Mouse (Mus musculus): Measurements from ENCODE around the gene Rnf26. TPM values are rescaled to one million over a fixed set of nuclear protein-coding genes. Genes with fewer than 3 reads are reported as not detected.

Gene Rnf26
- 35.2 and 38.4 TPM in 2 replicates for polyA plus RNA-seq (2015; fragmentation: Nextera tagmentation; extraction: Ambion mirVana)

GRCm38 (mm10) chr9:44113105-44113789, at the start of gene Rnf26, which contains the start of gene Gm49380:
Gene Rnf26, minus strand, starts transcription at chr9:44113517.
Gene Gm49380, minus strand, starts transcription at chr9:44113500.
- H3K27ac ChIP-seq (replicated peaks) = peak within 1 kb of the TSS; percentile 81
- peaks cover 43% of the 10 kb centered on the region for H3K4me1 ChIP-seq (replicated peaks)
- peak within 1 kb of the TSS; percentile 70 for H3K4me2 ChIP-seq
- WGBS (ENCODE audit: insufficient replicate concordance) = 1% methylated on average over 51 of the region's 51 CpGs
- peak; percentile 92 for ATAC-seq (ENCODE audit: insufficient read depth)
- H3K9me3 ChIP-seq (replicated peaks) = no peaks in the 10 kb centered on the region
- H3K9ac ChIP-seq = peak within 1 kb of the TSS; percentile 90
- peak within 1 kb of the TSS; percentile 74 for H3K4me3 ChIP-seq (replicated peaks)
- H3K27me3 ChIP-seq = no peaks in the 10 kb centered on the region
- peaks cover 23% of the 10 kb centered on the region for H3K36me3 ChIP-seq (replicated peaks)

GRCm38 (mm10) chr9:44159886-44160285, 46.6 kb upstream of the Rnf26 start:
- Histone ChIP-seq H3K4me2 (no peak overlapping the region), H3K4me3 (replicated peaks) (no peak overlapping the region), H3K27ac (replicated peaks) (no peak overlapping the region), H3K9ac (no peak overlapping the region), H3K4me1 (replicated peaks) (no peaks in the 10 kb centered on the region), H3K27me3 (no peaks in the 10 kb centered on the region), H3K36me3 (replicated peaks) (peaks cover 79% of the 10 kb centered on the region), H3K9me3 (replicated peaks) (no peaks in the 10 kb centered on the region)
- ATAC-seq (ENCODE audit: insufficient read depth) = no peak
- WGBS (ENCODE audit: insufficient replicate concordance) = 75% methylated on average over 3 of the region's 3 CpGs

GRCm38 (mm10) chr9:44147290-44147689, 34.0 kb upstream of the Rnf26 start:
- WGBS (ENCODE audit: insufficient replicate concordance) = 60% methylated on average over 3 of the region's 3 CpGs
- peaks cover 53% of the 10 kb centered on the region for H3K36me3 ChIP-seq (replicated peaks)

GRCm38 (mm10) chr9:44144718-44145060, 31.4 kb upstream of the Rnf26 start:
- Histone ChIP-seq H3K4me2 (no peak overlapping the region), H3K9me3 (replicated peaks) (no peaks in the 10 kb centered on the region), H3K27me3 (no peaks in the 10 kb centered on the region), H3K4me3 (replicated peaks) (no peak overlapping the region), H3K4me1 (replicated peaks) (no peaks in the 10 kb centered on the region), H3K27ac (replicated peaks) (no peak overlapping the region), H3K9ac (no peak overlapping the region), H3K36me3 (replicated peaks) (peaks cover 40% of the 10 kb centered on the region)
- ATAC-seq (ENCODE audit: insufficient read depth) = no peak

More at GRCm38 (mm10) chr9:44147290-44147689, 34.0 kb upstream of the Rnf26 start:
- Histone ChIP-seq H3K27me3 (no peaks in the 10 kb centered on the region), H3K4me2 (no peak overlapping the region), H3K9me3 (replicated peaks) (no peaks in the 10 kb centered on the region), H3K9ac (no peak overlapping the region), H3K4me3 (replicated peaks) (no peak overlapping the region), H3K4me1 (replicated peaks) (no peaks in the 10 kb centered on the region), H3K27ac (replicated peaks) (no peak overlapping the region)
- no peak for ATAC-seq (ENCODE audit: insufficient read depth)

GRCm38 (mm10) chr9:44144023-44144717, 30.9 kb upstream of the Rnf26 start:
- ATAC-seq (ENCODE audit: insufficient read depth) = no peak

GRCm38 (mm10) chr9:44143421-44143820, 30.1 kb upstream of the Rnf26 start:
- H3K4me1 ChIP-seq (replicated peaks) = no peaks in the 10 kb centered on the region
- WGBS (ENCODE audit: insufficient replicate concordance) = 81% methylated on average over 5 of the region's 5 CpGs
- ATAC-seq (ENCODE audit: insufficient read depth) = no peak
- no peaks in the 10 kb centered on the region for H3K9me3 ChIP-seq (replicated peaks)
- no peak overlapping the region for H3K9ac ChIP-seq
- no peak overlapping the region for H3K4me2 ChIP-seq
- no peak overlapping the region for H3K27ac ChIP-seq (replicated peaks)
- H3K27me3 ChIP-seq = no peaks in the 10 kb centered on the region
- no peak overlapping the region for H3K4me3 ChIP-seq (replicated peaks)
- H3K36me3 ChIP-seq (replicated peaks) = peaks cover 34% of the 10 kb centered on the region

More at GRCm38 (mm10) chr9:44144023-44144717, 30.9 kb upstream of the Rnf26 start:
- Histone ChIP-seq H3K4me3 (replicated peaks) (no peak overlapping the region), H3K27ac (replicated peaks) (no peak overlapping the region), H3K36me3 (replicated peaks) (peaks cover 35% of the 10 kb centered on the region), H3K9ac (no peak overlapping the region), H3K4me1 (replicated peaks) (no peaks in the 10 kb centered on the region), H3K4me2 (no peak overlapping the region), H3K9me3 (replicated peaks) (no peaks in the 10 kb centered on the region), H3K27me3 (no peaks in the 10 kb centered on the region)
- 49% methylated on average over 7 of the region's 8 CpGs for WGBS (ENCODE audit: insufficient replicate concordance)

- no peak overlapping the region for H3K9ac ChIP-seq
- WGBS (ENCODE audit: insufficient replicate concordance) = 65% methylated on average over 5 of the region's 5 CpGs
- H3K4me3 ChIP-seq (replicated peaks) = no peak overlapping the region
- H3K36me3 ChIP-seq (replicated peaks) = peaks cover 26% of the 10 kb centered on the region
- ATAC-seq (ENCODE audit: insufficient read depth) = no peak
- no peaks in the 10 kb centered on the region for H3K9me3 ChIP-seq (replicated peaks)
- H3K27ac ChIP-seq (replicated peaks) = no peak overlapping the region
- no peak overlapping the region for H3K4me2 ChIP-seq
- peaks cover 5% of the 10 kb centered on the region for H3K27me3 ChIP-seq
- no peaks in the 10 kb centered on the region for H3K4me1 ChIP-seq (replicated peaks)
These were observed 28.6 kb upstream of the Rnf26 start for GRCm38 (mm10) chr9:44141951-44142350.

GRCm38 (mm10) chr9:44137846-44138245, 24.5 kb upstream of the Rnf26 start:
- Histone ChIP-seq H3K9me3 (replicated peaks) (no peaks in the 10 kb centered on the region), H3K9ac (no peak overlapping the region), H3K27ac (replicated peaks) (no peak overlapping the region)

GRCm38 (mm10) chr9:44135731-44136411, 22.6 kb upstream of the Rnf26 start:
- H3K4me1 ChIP-seq (replicated peaks) = peaks cover 19% of the 10 kb centered on the region
- no peaks in the 10 kb centered on the region for H3K36me3 ChIP-seq (replicated peaks)
- peak overlapping the region; percentile 2; the same call in 1 of the 2 replicates for H3K4me3 ChIP-seq (replicated peaks)
- no peaks in the 10 kb centered on the region for H3K9me3 ChIP-seq (replicated peaks)
- ATAC-seq (ENCODE audit: insufficient read depth) = no peak
- no peak overlapping the region for H3K9ac ChIP-seq
- 48% methylated on average over 7 of the region's 7 CpGs for WGBS (ENCODE audit: insufficient replicate concordance)
- H3K27me3 ChIP-seq = peaks cover 66% of the 10 kb centered on the region
- H3K4me2 ChIP-seq = peak overlapping the region; percentile 69; the same call in 1 of the 2 replicates
- no peak overlapping the region for H3K27ac ChIP-seq (replicated peaks)

More at GRCm38 (mm10) chr9:44137846-44138245, 24.5 kb upstream of the Rnf26 start:
- H3K36me3 ChIP-seq (replicated peaks) = peaks cover 6% of the 10 kb centered on the region; the same call in 1 of the 2 replicates
- H3K27me3 ChIP-seq = peaks cover 46% of the 10 kb centered on the region
- 6% methylated on average over 4 of the region's 4 CpGs for WGBS (ENCODE audit: insufficient replicate concordance)
- no peak overlapping the region for H3K4me3 ChIP-seq (replicated peaks)
- no peak for ATAC-seq (ENCODE audit: insufficient read depth)
- peaks cover 19% of the 10 kb centered on the region for H3K4me1 ChIP-seq (replicated peaks)
- no peak overlapping the region for H3K4me2 ChIP-seq

GRCm38 (mm10) chr9:44134851-44135730, 21.8 kb upstream of the Rnf26 start:
- Histone ChIP-seq H3K4me3 (replicated peaks) (peak overlapping the region; percentile 51), H3K36me3 (replicated peaks) (no peaks in the 10 kb centered on the region), H3K9ac (0 out of 2 replicates have a peak overlapping the region, but pooled peaks have one; percentile 1), H3K27me3 (peaks cover 74% of the 10 kb centered on the region), H3K4me2 (peak overlapping the region; percentile 69), H3K4me1 (replicated peaks) (peaks cover 24% of the 10 kb centered on the region), H3K27ac (replicated peaks) (no peak overlapping the region), H3K9me3 (replicated peaks) (no peaks in the 10 kb centered on the region)
- no peak for ATAC-seq (ENCODE audit: insufficient read depth)
- WGBS (ENCODE audit: insufficient replicate concordance) = 4% methylated on average over 49 of the region's 49 CpGs
